Mouse (Mus musculus): Measurements from ENCODE around the gene Aqp3. TPM values are rescaled to one million over a fixed set of nuclear protein-coding genes. Genes with fewer than 3 reads are reported as not detected.

Aqp3 gene
- polyA plus RNA-seq, 1 experiment: 49.9 TPM

GRCm38 (mm10) chr4:41108717-41109425, 10.9 kb upstream of the Aqp3 start:
- no peak overlapping the region for H3K4me3 ChIP-seq (replicated peaks; ENCODE audit: extremely low read depth, low read depth, low read length)
- no peak for DNase-seq
- H3K4me1 ChIP-seq (ENCODE audit: control insufficient read depth, insufficient read depth, low read length): no peaks in the 10 kb centered on the region
- WGBS: 61% methylated on average over 10 of the region's 10 CpGs
- TF ChIP-seq POLR2A (IDR thresholded peaks at IDR 0.05; ENCODE audit: borderline replicate concordance, extremely low read depth, low read depth, low read length): no peak

- Histone ChIP-seq H3K4me3 (replicated peaks; ENCODE audit: extremely low read depth, low read depth, low read length) (no peak overlapping the region), H3K4me1 (ENCODE audit: control insufficient read depth, insufficient read depth, low read length) (no peaks in the 10 kb centered on the region)
- 66% methylated on average over 4 of the region's 4 CpGs for WGBS
- no peak for DNase-seq
- TF ChIP-seq POLR2A (IDR thresholded peaks at IDR 0.05; ENCODE audit: borderline replicate concordance, extremely low read depth, low read depth, low read length) (no peak), CTCF (IDR thresholded peaks at IDR 0.05; ENCODE audit: insufficient read depth, low read length) (no peak)
Measured at GRCm38 (mm10) chr4:41107440-41107839, 9.5 kb upstream of the Aqp3 start.

GRCm38 (mm10) chr4:41102901-41103300, 4.9 kb upstream of the Aqp3 start:
- Histone ChIP-seq H3K4me3 (replicated peaks; ENCODE audit: extremely low read depth, low read depth, low read length) (no peak overlapping the region), H3K4me1 (ENCODE audit: control insufficient read depth, insufficient read depth, low read length) (peaks cover 2% of the 10 kb centered on the region; the same call in 1 of the 2 replicates)
- TF ChIP-seq POLR2A (IDR thresholded peaks at IDR 0.05; ENCODE audit: borderline replicate concordance, extremely low read depth, low read depth, low read length) (no peak), CTCF (IDR thresholded peaks at IDR 0.05; ENCODE audit: insufficient read depth, low read length) (no peak)
- DNase-seq: no peak

- TF ChIP-seq CTCF (IDR thresholded peaks at IDR 0.05; ENCODE audit: insufficient read depth, low read length): no peak
- no peak for TF ChIP-seq POLR2A (IDR thresholded peaks at IDR 0.05; ENCODE audit: borderline replicate concordance, extremely low read depth, low read depth, low read length)
- no peak for DNase-seq
- Histone ChIP-seq H3K4me3 (replicated peaks; ENCODE audit: extremely low read depth, low read depth, low read length) (no peak overlapping the region), H3K4me1 (ENCODE audit: control insufficient read depth, insufficient read depth, low read length) (peaks cover 3% of the 10 kb centered on the region; the same call in 1 of the 2 replicates)
- WGBS: 50% methylated on average over 1 of the region's 1 CpGs
Measured at GRCm38 (mm10) chr4:41100986-41101385, 3.0 kb upstream of the Aqp3 start.

GRCm38 (mm10) chr4:41098577-41098951, 581 bp upstream of the Aqp3 start:
- Histone ChIP-seq H3K4me3 (replicated peaks; ENCODE audit: extremely low read depth, low read depth, low read length) (no peak overlapping the region), H3K4me1 (ENCODE audit: control insufficient read depth, insufficient read depth, low read length) (peaks cover 3% of the 10 kb centered on the region; the same call in 1 of the 2 replicates)
- no peak for DNase-seq
- no peak for TF ChIP-seq CTCF (IDR thresholded peaks at IDR 0.05; ENCODE audit: insufficient read depth, low read length)
- TF ChIP-seq POLR2A (IDR thresholded peaks at IDR 0.05; ENCODE audit: borderline replicate concordance, extremely low read depth, low read depth, low read length): no peak
- WGBS: 16% methylated on average over 11 of the region's 11 CpGs

- no peak for TF ChIP-seq POLR2A (IDR thresholded peaks at IDR 0.05; ENCODE audit: borderline replicate concordance, extremely low read depth, low read depth, low read length)
- TF ChIP-seq CTCF (IDR thresholded peaks at IDR 0.05; ENCODE audit: insufficient read depth, low read length): no peak
- Histone ChIP-seq H3K4me1 (ENCODE audit: control insufficient read depth, insufficient read depth, low read length) (peaks cover 3% of the 10 kb centered on the region; the same call in 1 of the 2 replicates), H3K4me3 (replicated peaks; ENCODE audit: extremely low read depth, low read depth, low read length) (no peak overlapping the region)
- WGBS: 68% methylated on average over 13 of the region's 13 CpGs
- no peak for DNase-seq
Measured at GRCm38 (mm10) chr4:41097381-41097780, 602 bp downstream of the Aqp3 start.

GRCm38 (mm10) chr4:41096794-41097193, 1.2 kb downstream of the Aqp3 start:
- WGBS: 83% methylated on average over 5 of the region's 5 CpGs
- Histone ChIP-seq H3K4me3 (replicated peaks; ENCODE audit: extremely low read depth, low read depth, low read length) (no peak overlapping the region), H3K4me1 (ENCODE audit: control insufficient read depth, insufficient read depth, low read length) (peaks cover 3% of the 10 kb centered on the region; the same call in 1 of the 2 replicates)
- DNase-seq: no peak
- no peak for TF ChIP-seq POLR2A (IDR thresholded peaks at IDR 0.05; ENCODE audit: borderline replicate concordance, extremely low read depth, low read depth, low read length)
- no peak for TF ChIP-seq CTCF (IDR thresholded peaks at IDR 0.05; ENCODE audit: insufficient read depth, low read length)

GRCm38 (mm10) chr4:41096169-41096568, 1.8 kb downstream of the Aqp3 start:
- TF ChIP-seq CTCF (IDR thresholded peaks at IDR 0.05; ENCODE audit: insufficient read depth, low read length): no peak
- no peak for TF ChIP-seq POLR2A (IDR thresholded peaks at IDR 0.05; ENCODE audit: borderline replicate concordance, extremely low read depth, low read depth, low read length)
- H3K4me1 ChIP-seq (ENCODE audit: control insufficient read depth, insufficient read depth, low read length): peaks cover 3% of the 10 kb centered on the region; the same call in 1 of the 2 replicates
- DNase-seq: no peak
- 53% methylated on average over 8 of the region's 8 CpGs for WGBS
- H3K4me3 ChIP-seq (replicated peaks; ENCODE audit: extremely low read depth, low read depth, low read length): no peak overlapping the region

- WGBS: 46% methylated on average over 9 of the region's 9 CpGs
- no peak overlapping the region for H3K4me3 ChIP-seq (replicated peaks; ENCODE audit: extremely low read depth, low read depth, low read length)
- peaks cover 3% of the 10 kb centered on the region; the same call in 1 of the 2 replicates for H3K4me1 ChIP-seq (ENCODE audit: control insufficient read depth, insufficient read depth, low read length)
- DNase-seq: peak; percentile 24
- TF ChIP-seq CTCF (IDR thresholded peaks at IDR 0.05; ENCODE audit: insufficient read depth, low read length): no peak
- TF ChIP-seq POLR2A (IDR thresholded peaks at IDR 0.05; ENCODE audit: borderline replicate concordance, extremely low read depth, low read depth, low read length): no peak
Measured at GRCm38 (mm10) chr4:41094361-41094760, 3.6 kb downstream of the Aqp3 start.

- TF ChIP-seq CTCF (IDR thresholded peaks at IDR 0.05; ENCODE audit: insufficient read depth, low read length): no peak
- TF ChIP-seq POLR2A (IDR thresholded peaks at IDR 0.05; ENCODE audit: borderline replicate concordance, extremely low read depth, low read depth, low read length): no peak
- no peak for DNase-seq
- H3K4me3 ChIP-seq (replicated peaks; ENCODE audit: extremely low read depth, low read depth, low read length): no peak overlapping the region
- 67% methylated on average over 1 of the region's 1 CpGs for WGBS
- peaks cover 2% of the 10 kb centered on the region; the same call in 1 of the 2 replicates for H3K4me1 ChIP-seq (ENCODE audit: control insufficient read depth, insufficient read depth, low read length)
Measured at GRCm38 (mm10) chr4:41092958-41093357, 5.0 kb downstream of the Aqp3 start.
